Mouse (Mus musculus) C2C12 (cell line): ENCODE data around the gene Arhgef18. TPM values are rescaled to one million over a fixed set of nuclear protein-coding genes. Genes with fewer than 3 reads are reported as not detected.

ENCODE experiments used
- H3K27me3 ChIP-seq: one replicate; pipeline ENCODE4 v1.6.1; 2011; ENCODE audit not compliant: control insufficient read depth, insufficient read depth, insufficient read length
- H3K36me3 ChIP-seq: one replicate; pipeline ENCODE4 v1.6.1; 2011; ENCODE audit not compliant: control insufficient read depth, insufficient read depth
- H3K4me3 ChIP-seq: one replicate; pipeline ENCODE4 v1.5.1; 2011; ENCODE audit warnings: mild to moderate bottlenecking, control low read depth; ENCODE audit not compliant: poor library complexity, insufficient read depth, severe bottlenecking
- H3K79me2 ChIP-seq: one replicate; pipeline ENCODE4 v1.6.1; 2011; ENCODE audit not compliant: control insufficient read depth, insufficient read depth
- H3K79me3 ChIP-seq: one replicate; pipeline ENCODE4 v1.6.1; 2011; ENCODE audit warnings: low read depth, control low read depth
- H3ac ChIP-seq: one replicate; pipeline ENCODE3; 2011; ENCODE audit warnings: low read depth; ENCODE audit not compliant: control insufficient read depth, insufficient read length
- CEBPB ChIP-seq: IDR thresholded peaks from one replicate; pipeline ENCODE4 v1.6.1; 2011; ENCODE audit warnings: low read depth, mild to moderate bottlenecking, control low read depth, moderate library complexity
- CTCF ChIP-seq: IDR thresholded peaks from one replicate; pipeline ENCODE4 v1.5.1; 2011; ENCODE audit not compliant: control insufficient read depth, insufficient read depth, insufficient read length
- FOSL1 ChIP-seq: IDR thresholded peaks from one replicate; pipeline ENCODE4 v1.8.0; 2011; ENCODE audit warnings: mild to moderate bottlenecking, low read length; ENCODE audit not compliant: poor library complexity, insufficient read depth, severe bottlenecking
- MAX ChIP-seq: IDR thresholded peaks from one replicate; pipeline ENCODE4 v1.6.1; 2011; ENCODE audit warnings: mild to moderate bottlenecking, control low read depth
- MYOD1 ChIP-seq: IDR thresholded peaks from one replicate; pipeline ENCODE4 v1.6.1; 2011; ENCODE audit warnings: low read depth; ENCODE audit not compliant: control insufficient read depth, insufficient read length
- MYOG ChIP-seq: IDR thresholded peaks from one replicate; pipeline ENCODE4 v1.6.1; 2011; ENCODE audit not compliant: control insufficient read depth, insufficient read length; ENCODE audit errors: extremely low read depth
- USF1 ChIP-seq: IDR thresholded peaks from one replicate; pipeline ENCODE4 v1.6.1; 2011; ENCODE audit warnings: low read depth, mild to moderate bottlenecking, control low read depth, moderate library complexity
- polyA plus RNA-seq: library from polyadenylated mRNA; unstranded; fragments of >200 nt; fragmentation: generic; extraction: Trizol; gene quantifications from one replicate; pipeline ENCODE4 v1.2.1, GENCODE M21; 2012; ENCODE audit warnings: missing spikeins

Gene Arhgef18
- polyA plus RNA-seq, 1 experiment: 18.4 TPM

GRCm38 (mm10) chr8:3388591-3389338, 4.0 kb upstream of the Arhgef18 start:
- Histone ChIP-seq H3K79me2 (peaks cover 12% of the 10 kb centered on the region), H3ac (no peak overlapping the region), H3K4me3 (no peak overlapping the region), H3K79me3 (peaks cover 5% of the 10 kb centered on the region), H3K36me3 (no peaks in the 10 kb centered on the region), H3K27me3 (no peaks in the 10 kb centered on the region)
- TF ChIP-seq MYOD1 (no peak), MYOG (no peak), CTCF (no peak), MAX (no peak), FOSL1 (no peak)

DNA sequence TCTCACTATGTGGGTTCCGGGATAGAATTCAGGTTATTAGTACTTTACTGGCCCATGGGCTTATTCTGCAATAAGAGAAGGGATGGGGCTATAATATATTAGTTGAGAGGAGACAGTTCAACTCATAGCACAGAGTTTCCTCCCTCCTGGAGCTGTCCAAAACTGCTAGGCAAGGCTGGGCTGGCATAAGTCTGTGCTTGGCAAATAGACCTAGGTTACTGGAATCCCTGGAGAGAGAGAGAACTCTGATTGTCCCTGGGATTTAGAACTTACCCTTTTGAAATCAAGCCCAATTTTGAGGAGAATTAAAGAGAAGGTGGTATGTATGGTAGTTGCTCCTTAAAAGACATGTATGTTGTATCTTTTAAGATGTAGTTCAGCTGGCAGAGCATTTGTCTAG, 3.3 kb upstream of the Arhgef18 start:
- no peaks in the 10 kb centered on the region for H3K36me3 ChIP-seq
- no peak overlapping the region for H3ac ChIP-seq
- TF ChIP-seq MYOD1 (no peak), MYOG (no peak), USF1 (no peak), CTCF (no peak), FOSL1 (no peak)
- H3K79me3 ChIP-seq: peaks cover 12% of the 10 kb centered on the region
- no peak overlapping the region for H3K4me3 ChIP-seq
- no peaks in the 10 kb centered on the region for H3K27me3 ChIP-seq
- peaks cover 20% of the 10 kb centered on the region for H3K79me2 ChIP-seq

DNA sequence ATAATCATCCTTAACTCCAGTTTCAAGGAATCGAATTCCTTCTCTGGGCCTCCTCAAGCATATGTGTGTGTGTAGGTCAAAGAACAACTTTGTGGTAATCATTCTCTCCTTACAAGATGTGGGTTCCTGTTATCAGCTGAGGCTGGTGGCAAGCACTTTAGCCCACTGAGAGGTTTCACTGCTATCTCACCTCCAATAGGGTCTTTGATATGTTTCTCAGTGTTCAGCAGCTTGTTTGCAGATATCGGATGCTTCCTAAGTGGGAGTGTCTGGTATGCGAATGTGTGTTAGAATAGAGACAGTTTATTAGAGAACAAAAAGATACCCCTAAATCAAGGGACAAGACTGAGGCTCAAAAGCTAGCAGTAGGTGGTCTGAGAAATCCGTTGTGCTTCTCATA, 513 bp upstream of the Arhgef18 start:
- Histone ChIP-seq H3K79me2 (peaks cover 48% of the 10 kb centered on the region), H3K36me3 (peaks cover 7% of the 10 kb centered on the region), H3K27me3 (no peaks in the 10 kb centered on the region), H3K79me3 (peaks cover 35% of the 10 kb centered on the region), H3ac (peak overlapping the region; percentile 77), H3K4me3 (peak overlapping the region; percentile 74)
- no peak for TF ChIP-seq CTCF
- TF ChIP-seq FOSL1: no peak
- no peak for TF ChIP-seq USF1
- no peak for TF ChIP-seq MYOG
- TF ChIP-seq MYOD1: no peak
- no peak for TF ChIP-seq CEBPB
- no peak for TF ChIP-seq MAX

- TF ChIP-seq FOSL1 (no peak), CEBPB (no peak), MYOG (no peak), CTCF (no peak), MAX (no peak), USF1 (no peak), MYOD1 (no peak)
- H3K79me2 ChIP-seq: peaks cover 71% of the 10 kb centered on the region
- peaks cover 57% of the 10 kb centered on the region for H3K79me3 ChIP-seq
- H3K4me3 ChIP-seq: peak overlapping the region; percentile 14
- no peak overlapping the region for H3ac ChIP-seq
- peaks cover 21% of the 10 kb centered on the region for H3K36me3 ChIP-seq
- H3K27me3 ChIP-seq: no peaks in the 10 kb centered on the region
These were observed 1.8 kb downstream of the Arhgef18 start for GRCm38 (mm10) chr8:3394600-3394999.

DNA sequence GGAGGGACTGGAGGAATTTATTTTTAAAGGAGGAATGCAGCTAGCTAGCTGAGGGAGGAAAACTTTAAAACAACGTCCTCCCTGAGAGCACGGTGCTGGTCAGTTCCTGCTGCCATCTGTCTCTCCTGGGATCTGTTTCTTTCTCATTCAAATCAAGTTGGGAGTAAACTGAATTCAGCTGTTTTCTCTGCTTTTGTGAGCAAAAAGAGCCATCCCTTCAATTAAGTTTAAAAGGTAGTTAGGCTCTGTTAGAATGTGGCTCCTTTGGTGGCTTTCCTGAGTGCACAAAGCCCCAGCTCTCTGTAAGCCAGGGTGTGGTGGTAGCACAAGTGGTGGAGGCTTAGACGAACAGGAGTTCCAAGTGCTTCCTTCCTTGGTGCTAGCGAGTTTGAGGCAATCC, 2.4 kb downstream of the Arhgef18 start:
- Histone ChIP-seq H3K36me3 (peaks cover 24% of the 10 kb centered on the region), H3K79me2 (peaks cover 77% of the 10 kb centered on the region), H3K27me3 (no peaks in the 10 kb centered on the region), H3ac (no peak overlapping the region), H3K79me3 (peaks cover 57% of the 10 kb centered on the region), H3K4me3 (no peak overlapping the region)
- TF ChIP-seq MYOG: no peak
- no peak for TF ChIP-seq CEBPB
- no peak for TF ChIP-seq USF1
- no peak for TF ChIP-seq MAX
- TF ChIP-seq CTCF: no peak
- no peak for TF ChIP-seq FOSL1
- no peak for TF ChIP-seq MYOD1
